Mouse (Mus musculus): ENCODE results near the gene Apobec2.

The Apobec2 gene

DNA sequence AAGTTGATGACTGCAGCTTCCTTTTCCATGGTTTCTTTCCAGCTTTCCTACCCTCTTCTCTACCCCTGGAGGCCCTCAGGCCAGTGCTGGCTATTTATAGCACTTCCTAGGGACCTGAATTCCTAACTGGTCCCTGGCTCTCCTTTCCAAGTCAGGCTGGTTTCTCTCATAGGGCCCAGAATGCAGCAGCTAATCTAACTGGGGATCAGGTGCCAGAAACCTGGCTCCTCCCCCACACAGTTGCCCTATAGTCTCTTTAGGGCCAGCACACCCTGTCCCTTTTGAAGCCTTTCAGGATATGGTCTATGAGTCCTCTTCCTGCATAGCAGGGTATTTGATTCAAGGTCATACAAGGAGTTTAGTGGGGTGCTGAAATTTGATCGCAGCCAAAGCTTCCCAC is 3.8 kb upstream of the Apobec2 start:
- no peak for DNase-seq

DNA sequence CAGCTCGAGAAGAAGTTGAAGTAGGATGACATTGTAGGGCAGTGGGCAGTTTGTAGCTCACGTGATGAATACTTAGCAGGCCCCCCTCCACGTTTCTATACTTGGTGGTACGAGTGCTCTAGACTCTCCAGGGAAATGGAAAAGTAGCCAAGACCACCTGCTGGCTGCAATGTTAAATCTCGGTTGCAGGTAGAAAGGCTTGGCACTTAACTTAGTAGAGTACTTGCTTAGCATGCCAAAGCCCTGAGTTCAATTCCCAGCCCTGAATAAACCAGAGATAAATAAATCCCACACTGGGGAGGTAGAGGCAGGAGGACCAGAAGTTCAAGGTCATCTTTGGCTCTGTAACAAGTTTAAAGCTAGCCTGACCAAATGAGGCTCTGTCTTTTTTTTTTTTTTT is 1.7 kb upstream of the Apobec2 start:
- no peak for DNase-seq

DNA sequence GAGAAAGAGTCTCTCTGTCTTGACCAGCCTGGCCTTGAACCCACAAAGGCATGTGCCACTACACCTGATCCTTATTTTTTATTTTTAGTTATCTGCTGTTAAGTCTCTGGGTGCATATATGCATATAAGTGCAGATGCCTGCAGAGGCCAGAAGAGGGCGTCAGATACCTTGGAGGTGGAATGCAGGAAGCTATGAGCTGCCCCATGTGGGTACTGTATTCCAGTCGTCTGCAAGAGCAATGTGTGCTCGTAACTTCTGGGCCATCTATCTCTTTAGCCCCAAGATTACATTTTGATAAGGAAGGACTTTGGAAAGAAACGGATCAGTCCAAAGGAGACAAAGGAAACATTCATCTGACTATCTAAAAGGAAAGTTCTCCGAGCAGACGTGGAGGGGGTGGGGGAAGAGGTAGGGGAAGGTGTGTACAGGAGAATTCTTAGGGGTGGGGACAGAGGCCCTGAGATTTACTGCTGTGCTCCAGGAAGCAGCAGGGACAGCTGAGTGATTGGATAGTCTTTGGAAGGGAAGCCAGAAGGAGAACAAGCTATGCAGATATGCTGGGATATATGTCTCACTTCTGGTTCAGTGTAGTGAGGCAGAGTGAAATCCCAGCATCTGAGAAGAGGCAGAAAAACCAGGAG is 1.1 kb upstream of the Apobec2 start:
- no peak for DNase-seq

DNA sequence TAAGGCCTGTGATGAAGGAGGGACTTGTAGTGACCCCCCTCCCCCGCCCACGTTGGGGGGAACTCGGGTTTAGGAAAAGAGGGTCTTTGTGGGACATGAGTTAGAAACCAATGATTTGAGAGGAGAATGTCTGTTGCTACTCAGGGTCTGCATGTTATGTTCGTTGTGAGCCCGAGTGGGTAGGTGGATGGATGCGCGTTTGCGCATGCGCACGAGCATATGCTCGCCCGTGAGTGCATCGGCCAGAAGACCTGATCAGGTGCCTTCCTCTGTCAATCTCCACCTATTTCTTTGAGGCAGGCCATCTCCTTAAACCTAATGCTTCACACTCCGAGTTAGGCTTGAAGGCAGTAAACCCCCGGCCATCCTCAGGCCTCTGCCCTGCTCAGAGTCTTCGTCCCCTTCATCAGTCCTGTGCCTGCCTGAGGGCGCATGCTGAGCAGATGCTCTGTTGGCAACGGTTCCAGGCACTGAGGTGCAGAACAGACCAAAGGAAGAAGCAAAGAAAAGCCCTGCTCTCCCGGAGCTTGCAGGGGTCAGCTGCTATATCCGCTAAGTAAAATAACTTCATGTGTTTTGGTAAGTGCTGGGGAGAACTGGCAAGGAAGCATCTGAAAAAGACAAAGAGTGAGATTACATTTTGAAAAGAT is 401 bp upstream of the Apobec2 start:
- no peak for DNase-seq

DNA sequence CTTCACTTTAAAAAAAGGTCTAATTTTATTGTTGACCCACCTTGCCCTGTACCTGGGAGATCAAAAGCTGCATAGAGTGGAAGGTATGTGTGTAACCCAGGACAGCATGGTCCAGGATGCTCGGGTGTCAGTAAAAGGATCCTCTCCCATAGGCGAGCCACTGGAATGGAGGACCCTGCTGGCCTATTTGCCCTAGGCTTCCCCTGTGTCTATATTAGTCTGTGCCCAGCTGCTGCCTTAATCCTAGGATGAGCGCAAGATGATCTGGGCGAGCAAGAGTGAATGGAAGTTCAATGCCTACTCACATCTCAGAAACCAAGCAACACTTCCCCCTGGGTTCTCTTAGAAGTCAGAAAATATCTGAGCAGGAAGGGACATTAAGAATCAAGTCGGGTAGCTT is 1.7 kb downstream of the Apobec2 start:
- no peak for DNase-seq

DNA sequence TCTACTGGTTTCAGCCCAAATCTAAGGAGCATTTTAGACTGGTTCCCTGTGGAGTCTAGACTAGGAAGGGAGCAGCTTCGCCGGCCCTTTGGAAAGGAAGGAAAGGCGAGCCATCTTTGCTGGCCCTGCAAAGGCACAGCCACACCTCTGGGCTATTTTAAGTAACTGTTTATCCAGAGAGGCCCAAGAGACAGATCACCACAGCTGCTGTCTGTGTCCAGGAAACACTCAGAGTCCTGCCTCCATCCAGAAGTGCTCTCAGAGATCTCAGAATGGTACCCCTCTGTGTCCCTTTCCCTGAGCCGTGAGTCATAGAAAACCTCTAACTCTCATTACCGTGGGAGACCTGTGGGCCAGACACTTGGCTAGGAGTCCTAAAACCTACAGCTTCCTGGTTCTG is 2.3 kb downstream of the Apobec2 start:
- no peak for DNase-seq

DNA sequence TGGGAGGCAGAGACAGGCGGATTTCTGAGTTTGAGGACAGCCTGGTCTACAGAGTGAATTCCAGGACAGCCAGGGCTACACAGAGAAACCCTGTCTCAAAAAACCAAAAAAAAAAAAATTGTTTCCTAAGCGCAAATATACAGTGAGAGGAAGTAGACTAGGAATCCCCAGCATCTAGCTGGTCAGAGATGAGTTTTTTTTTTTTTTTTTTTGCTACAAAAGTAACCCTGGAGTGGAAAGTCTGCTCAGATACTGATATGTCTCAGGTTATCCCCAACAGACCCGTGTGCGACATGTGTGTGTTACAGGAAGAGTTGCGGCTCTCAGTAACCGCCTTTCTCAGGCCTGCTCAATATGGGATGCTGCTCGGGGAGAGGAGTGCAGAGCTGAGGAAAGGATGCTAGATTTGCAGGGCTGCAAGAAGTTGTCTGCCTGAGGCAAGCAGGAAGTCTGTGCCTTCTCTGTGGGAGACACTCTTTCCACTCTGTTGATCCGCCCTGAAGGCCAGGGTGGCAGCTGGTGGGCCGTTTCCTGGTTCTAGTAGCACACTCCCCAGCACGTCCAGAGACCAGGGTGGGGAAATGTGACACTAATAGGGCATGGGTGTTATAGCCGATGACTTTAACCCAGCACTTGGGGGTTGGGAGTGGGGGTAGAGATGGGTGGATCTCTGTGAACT is 4.7 kb downstream of the Apobec2 start:
- DNase-seq = peak; percentile 57

DNA sequence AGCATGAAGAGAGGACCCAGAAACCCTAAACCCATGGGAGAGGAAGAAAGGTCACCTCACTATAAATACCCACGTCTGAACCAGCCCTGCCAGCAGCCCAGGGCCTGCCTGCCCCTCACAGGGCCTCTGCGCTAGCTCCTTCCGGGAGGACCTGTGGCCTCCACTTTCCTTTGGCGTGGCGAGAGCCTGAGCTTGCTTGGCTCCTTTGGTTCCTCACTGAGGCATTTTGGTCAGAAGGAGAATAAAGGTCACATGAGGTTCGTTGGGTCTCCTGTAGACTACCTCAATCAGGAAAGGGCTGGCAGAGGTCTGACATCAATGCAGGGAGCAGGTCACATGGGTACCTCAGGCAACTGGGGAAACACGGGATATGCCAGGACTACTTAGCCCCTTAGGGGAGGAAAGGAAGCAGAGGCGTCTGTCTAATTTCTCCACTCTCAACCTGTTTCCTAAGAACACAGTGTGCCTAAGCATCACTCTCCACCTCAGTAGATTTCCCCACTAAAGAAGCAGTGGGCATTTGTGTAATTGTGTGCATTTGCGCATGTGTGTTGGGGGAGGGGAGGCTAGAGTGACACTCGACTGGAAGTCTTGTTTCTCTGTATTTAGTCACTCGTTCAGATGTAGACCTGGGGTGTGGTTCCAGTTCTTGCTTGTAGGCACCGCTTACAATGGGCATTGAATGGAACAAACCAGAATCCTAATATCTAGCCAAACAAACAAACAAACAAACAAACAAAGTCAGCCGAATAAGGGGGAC is 5.6 kb downstream of the Apobec2 start:
- no peak for DNase-seq

DNA sequence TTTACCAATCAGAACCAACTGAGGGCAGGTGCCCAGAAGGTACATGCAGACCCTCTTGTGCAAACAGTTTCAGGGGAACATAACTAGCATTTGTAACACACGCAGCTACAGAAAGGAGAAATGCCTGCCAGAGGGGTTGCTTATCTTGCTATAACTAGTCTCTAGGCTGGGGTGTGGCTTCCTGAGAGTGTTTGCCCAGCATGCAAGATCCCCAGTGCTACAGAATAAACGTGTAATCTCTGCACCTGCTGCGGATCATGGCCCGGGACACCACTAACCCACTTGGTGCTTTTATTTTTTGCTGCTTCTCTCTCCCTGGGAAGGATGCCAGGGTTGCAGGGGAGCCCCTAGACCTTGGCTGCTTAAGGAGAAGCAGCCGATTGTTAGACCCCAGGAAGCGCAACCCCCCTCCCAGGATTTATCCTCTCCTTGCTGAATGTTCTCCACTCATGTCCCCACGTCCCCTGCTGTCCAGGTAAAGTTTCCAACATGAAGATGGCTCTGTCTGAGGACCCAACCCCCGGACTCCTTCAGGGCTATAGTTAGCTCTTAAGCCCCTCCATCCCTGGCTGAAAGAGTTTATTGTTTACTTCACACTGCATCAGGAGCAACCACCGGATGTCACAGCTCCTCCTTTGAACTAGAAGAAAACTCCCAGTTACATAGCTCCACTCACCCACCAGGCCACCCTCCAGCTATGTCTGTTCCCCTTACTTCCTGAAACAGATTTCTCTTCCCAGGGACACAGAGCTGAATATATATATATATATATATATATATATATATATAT is 6.7 kb downstream of the Apobec2 start:
- peak; percentile 50 for DNase-seq

DNA sequence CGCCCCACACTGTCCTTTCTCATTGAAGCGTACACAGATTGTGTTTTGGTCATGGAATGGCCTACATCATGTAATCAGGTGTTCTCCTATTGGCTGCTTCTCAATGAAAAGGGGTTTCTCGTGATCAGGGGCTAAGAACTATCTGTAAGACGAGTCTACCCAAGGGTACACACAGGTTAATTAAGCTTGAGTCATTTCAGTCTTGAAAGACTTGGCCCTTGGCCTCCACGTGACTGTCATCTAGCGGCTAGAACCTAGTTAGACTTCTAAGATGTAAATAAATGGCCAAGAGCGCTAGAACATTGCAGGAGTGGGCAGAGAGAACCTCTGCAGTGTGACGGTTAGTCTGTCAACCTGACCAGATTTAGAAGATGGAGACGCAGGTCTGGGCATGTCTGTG is 8.5 kb downstream of the Apobec2 start:
- no peak for DNase-seq

DNA sequence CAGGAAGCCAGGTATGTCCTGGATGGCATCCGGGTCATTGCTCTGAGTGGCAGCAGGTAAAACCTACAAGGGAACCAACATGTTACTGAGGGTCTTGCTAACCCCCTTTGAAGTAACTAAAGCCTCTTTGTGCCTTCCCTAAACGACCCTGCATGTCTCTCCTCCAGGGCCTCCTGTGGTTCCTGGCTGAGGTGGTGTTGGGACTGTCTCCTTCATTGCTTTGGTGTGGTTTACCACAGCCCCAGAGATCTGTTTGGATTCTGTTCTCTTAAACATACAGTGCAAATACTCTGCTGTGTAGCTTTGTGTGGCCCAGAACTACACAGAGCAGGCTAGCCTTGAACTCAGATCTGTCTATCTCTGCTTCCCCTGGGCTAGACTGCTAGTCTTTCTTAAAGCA is 13.2 kb downstream of the Apobec2 start:
- DNase-seq = no peak

DNA sequence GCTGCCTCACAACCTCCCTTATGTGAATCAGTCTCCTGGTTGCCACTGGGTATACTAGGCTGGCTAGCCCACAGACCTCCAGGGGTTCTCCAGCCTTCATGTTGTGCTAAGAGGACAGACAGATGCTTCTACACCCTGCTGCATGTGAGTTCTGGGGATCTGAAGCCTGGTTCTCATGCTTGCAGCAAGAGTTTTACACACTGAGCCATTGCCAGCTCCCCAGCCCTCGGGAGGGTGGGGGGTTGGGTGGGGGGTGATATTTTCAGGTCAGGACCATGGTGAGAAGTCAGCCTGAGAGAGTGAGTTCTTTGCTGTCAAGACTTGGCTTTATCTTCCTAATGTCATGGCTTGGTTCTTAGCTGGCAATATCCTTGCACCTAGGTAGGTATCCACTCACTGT is 13.9 kb downstream of the Apobec2 start:
- no peak for DNase-seq

DNA sequence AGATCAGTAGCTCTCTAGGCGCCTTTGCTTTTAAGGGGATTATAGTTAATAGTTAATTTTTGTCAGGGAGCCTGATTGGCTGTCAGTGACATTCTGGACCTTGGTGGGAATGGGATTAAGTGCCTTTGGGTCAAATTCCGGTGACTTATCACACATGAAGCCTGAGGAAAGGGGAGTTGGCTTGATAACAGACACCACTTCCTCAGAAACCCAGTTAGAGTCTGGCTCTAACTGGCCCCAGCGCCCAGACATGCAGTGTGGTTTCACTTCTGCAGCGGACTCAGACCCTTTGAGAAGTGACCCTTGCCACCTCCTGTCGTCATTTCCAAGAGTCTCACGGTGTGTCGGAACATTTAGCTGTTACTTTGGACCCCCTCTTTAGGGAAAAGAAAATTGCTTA is 14.6 kb downstream of the Apobec2 start:
- no peak for DNase-seq

DNA sequence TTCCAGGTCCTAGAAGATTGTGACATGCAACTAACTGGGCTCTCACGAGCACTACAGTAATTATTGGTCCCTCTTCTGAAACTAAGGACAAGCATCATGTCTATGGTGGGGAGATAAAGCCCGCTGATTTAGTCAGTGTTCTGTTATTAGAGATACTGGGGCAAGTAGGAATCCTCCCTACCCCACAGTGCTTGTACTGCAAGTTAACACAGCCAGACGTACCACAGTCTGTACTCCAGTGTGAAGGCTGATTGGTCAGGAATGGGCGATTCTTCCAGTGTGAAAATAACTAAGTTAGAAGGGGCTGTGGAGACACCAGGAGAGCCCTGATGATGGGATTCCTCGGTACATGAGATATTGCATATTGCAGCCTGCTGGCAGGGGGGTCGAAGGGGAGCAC is 15.2 kb downstream of the Apobec2 start:
- DNase-seq = no peak

DNA sequence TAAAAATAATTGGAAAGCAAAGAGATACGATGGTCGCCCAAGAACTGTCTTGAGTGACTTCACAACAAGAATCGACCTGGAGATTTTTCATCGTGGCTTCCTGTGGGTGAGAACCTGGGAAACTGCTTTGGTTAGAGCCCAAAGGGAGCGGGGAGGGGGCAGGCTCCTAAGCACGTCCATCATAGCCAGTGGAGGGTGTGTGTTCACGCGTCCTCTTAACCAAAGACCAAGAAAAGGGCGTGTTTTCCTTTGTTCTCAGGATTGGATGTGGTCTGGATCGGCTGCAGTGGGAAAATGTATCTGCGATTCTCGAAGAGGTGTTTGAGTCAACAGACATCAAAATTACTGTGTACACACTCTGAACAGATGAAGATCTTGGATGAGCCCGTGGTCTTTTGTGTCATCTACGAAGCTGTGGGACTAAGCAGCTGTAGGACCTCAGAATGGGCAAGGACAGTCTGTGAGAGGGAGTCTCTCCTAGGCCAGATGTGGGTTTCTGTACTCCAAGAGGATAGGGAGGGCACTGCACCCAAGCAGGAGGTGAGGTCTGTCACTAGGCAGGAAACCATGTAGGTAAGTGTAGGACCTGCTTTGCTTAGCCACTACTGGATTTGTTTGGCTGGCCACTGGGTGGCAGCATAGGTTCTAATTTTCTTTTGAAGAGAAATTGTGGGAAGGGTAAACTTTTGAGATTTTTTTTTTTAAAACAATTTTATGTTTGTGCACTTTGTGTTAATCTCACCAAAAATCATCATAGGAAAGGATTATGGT is 16.1 kb downstream of the Apobec2 start:
- peak; percentile 81 for DNase-seq

DNA sequence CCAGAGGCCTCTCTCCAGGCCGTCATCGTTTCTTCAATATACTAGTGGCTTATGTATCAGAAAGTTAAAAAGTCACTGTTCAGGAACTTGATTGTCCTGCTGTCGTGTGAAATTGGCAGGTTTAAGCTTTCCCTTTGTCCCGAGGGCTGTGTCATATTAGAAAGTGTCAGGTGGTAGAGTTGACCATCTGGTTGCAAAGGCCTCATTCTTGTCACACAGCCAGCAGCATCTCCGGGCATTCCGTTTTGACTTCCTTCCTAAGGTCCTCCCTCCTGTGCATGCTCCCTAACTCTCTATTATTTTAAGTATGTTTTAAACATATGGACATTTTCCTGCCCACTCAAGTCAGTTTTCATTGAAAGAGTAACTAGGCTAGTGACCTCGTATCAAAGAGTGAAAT is 16.7 kb downstream of the Apobec2 start:
- no peak for DNase-seq

DNA sequence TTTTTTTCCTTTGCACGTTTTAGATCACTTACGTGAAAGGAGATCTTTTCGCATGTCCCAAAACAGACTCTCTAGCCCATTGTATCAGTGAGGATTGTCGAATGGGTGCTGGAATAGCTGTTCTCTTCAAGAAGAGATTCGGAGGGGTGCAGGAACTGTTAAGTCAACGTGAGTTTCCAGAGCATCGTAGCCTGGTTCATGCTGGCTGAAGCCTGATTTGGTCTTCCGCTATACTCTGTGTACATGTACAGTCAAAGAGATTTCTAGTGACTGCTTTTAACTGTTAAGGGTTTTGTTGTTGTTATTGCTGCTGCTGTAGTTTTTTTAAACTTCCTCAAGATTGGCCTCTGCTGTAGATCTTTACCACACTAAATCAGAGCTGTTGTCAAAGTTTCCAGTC is 21.5 kb downstream of the Apobec2 start:
- DNase-seq = no peak

DNA sequence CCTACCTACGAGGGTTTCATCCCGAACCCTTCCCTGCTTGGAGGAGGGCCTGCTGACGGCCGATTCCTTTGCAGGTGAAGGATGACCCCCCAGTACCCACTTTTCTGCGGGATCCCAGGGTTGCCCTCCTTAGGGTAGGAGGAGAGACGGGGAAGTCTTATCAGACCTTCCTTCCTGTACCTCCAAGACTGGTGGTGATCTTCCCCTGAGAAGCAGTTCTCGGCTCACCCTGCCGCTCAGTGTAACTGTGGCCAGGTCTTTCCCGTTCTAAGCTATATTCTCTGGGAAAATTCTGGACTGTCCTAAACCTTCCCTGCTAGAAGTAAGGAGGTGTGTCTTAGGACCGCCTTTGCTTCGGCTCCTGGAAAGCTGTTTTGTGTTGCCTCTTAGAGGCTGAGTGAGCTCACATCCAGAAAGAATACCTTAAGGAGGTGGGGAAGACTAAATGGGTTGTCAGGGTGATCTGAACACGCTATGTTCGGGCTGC is 22.4 kb downstream of the Apobec2 start:
- DNase-seq = no peak

DNA sequence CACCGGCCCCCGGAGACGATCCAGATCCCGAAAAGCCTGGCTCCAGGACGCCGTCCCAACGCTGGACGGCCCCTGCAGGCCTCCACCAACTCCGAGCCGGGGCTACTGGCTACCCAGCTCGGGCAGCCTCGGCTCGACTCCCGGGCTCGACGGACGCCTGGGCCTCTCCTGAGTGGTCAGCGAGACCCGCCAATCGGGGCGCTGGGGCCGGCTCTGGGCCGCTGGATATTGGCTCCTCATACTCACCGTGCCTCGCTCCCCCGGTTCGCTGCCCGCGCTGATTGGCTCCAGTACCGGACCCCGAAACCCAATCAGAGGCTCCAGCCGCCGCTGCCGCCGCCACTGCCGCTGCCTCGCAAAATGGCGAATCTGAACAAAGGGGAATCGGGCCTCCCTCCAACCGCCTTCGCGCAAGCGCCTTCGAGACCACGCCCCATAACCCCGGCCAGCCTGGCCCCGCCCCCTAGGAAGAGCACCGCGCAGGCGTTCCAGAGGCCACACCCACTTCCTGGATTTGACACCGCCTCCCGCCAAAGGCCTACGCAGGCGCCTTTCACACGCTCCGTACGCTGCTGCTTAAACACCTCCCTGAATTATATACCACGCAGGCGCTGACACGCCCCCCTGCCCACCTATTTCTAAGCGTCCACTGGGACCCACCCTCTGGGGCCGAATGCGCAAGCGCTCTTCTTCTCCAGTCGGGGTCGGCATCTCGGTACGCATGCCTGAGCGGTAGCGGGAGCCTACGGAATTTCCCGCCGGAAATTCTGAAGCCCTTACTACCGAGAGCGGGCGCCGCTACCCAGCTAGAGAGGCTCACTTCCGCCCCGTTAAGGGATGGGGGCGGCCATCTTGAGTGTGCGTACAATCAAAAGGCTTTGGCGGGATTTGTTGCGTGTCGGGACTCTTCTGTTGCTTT is 23.1 kb downstream of the Apobec2 start, which contains the start of the genes Nfya and Oard1:
Gene Nfya, minus strand, starts transcription at position 527 of the 919 bp plus-strand sequence.
Gene Oard1, plus strand, starts transcription at position 635 of the 919 bp plus-strand sequence.
- DNase-seq = peak; percentile 100

DNA sequence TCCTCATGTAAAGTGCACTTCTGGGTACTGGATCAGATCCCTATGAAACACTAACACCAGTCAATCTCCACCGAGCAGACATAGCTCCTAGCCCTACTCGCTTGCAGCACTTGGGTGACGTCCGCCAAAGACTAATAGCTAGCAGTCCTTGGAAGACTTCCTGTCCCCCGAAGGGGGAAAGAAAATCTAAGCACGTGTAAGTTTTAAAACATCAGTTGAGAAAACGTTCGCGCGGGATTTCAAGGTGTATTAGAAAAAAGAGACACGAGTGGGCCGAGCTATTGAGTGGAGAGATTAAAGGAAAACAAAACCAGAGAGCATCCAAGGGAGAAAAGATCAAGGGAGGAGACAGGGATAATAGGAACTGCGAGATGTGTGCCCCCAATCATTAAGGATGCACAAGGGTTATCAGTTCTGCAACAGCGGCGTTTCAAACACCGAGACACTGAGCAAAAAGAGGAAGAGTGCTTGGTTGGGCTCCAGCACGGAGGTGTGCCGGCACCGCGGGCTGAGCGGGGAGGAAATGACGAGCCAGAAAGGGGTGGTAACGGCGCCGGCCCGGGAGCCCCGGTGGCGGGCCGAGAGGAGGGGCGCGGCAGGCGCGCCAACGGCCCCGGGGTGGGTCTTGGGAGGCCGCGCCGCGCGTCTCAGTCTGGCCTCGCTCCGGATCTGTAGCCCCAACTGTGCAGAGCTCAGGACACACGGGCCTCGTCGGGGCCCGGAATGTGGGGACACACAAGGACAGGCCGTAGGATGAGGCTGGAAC is 24.0 kb downstream of the Apobec2 start:
- DNase-seq = peak; percentile 86
